Mouse (Mus musculus) adipocyte (in vitro differentiated cells): ENCODE measurements around the gene Gm17018.

Source experiments
- DNase-seq: peaks from one replicate; pipeline ENCODE4 v3.0.0-alpha.2; 2016; ENCODE audit warnings: low spot score

Gene Gm17018

GRCm38 (mm10) chr19:45623710-45624109 lies 63.3 kb downstream of the Gm17018 start:
- no peak for DNase-seq

DNA sequence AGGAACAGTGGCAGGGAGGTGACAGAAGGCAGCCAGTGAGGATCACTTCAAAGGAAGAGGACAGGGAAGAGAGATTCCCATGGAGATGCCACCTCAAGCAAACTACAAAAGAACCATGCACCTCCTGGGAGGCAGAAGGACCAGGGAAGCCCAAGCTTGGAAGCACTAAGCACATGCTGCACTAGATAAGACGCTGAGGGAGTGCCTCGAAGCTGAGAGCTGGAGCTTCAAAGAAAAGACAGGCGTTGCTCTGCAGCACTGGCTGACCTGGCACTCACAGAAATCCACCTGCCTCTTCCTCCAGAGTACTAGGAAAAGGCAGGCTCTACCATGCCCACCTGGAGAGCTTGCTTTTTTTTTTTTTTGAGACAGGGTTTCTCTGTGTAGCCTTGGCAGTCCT lies 66.6 kb downstream of the Gm17018 start:
- DNase-seq, result no peak

GRCm38 (mm10) chr19:45628649-45629048 lies 68.2 kb downstream of the Gm17018 start:
- no peak for DNase-seq

GRCm38 (mm10) chr19:45629219-45629618 lies 68.8 kb downstream of the Gm17018 start:
- no peak for DNase-seq
